Mouse (Mus musculus) brown adipose tissue, adult 24 weeks (tissue): Measurements from ENCODE around the gene Pigt. TPM values are rescaled to one million over a fixed set of nuclear protein-coding genes. Genes with fewer than 3 reads are reported as not detected.

Experiments used
- H3K27ac ChIP-seq: fragments of 200-500 bp; replicated peaks from 2 replicates; pipeline ENCODE4 v1.5.1; 2012; ENCODE audit warnings: low read depth, mild to moderate bottlenecking, low read length
- H3K4me1 ChIP-seq: fragments of 200-500 bp; 2 replicates; pipeline ENCODE4 v1.6.1; 2012; ENCODE audit warnings: low read length, mixed read lengths; ENCODE audit not compliant: control insufficient read depth, insufficient read depth, insufficient read length
- H3K4me3 ChIP-seq: fragments of 200-500 bp; 2 replicates; pipeline ENCODE4 v1.5.1; 2012; ENCODE audit warnings: low read depth, mild to moderate bottlenecking, low read length, moderate library complexity; ENCODE audit not compliant: insufficient read depth
- polyA plus RNA-seq: library from polyadenylated mRNA; stranded (reverse); fragments of >200 nt; gene quantifications from 2 replicates; pipeline ENCODE4 v1.2.4, GENCODE M21; 2012; ENCODE audit not compliant: missing spikeins, insufficient read depth, insufficient read length

The Pigt gene
- polyA plus RNA-seq, 1 experiment = 21.6 TPM

DNA sequence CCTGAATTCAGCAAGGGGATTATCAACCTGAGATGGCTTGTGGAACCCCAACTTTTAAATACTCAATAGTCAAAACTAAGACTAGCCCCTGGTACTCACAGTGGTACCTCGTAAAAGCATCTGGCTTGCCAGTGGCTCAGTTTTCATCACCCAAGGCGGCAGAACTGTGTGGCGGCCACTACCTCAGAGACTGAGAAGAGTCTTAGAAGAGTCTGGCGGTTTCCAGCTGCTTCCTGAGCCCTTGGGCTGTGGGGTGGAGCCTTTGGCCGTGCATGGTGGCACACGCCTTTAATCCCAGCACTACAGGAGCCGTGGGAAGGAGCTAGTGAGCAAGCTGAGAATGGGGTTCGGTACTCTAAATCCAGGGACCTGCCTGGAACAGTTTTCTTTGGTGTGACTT is 25.0 kb downstream of the Pigt start:
- H3K4me3 ChIP-seq = no peak overlapping the region
- H3K27ac ChIP-seq = no peak overlapping the region
- no peaks in the 10 kb centered on the region for H3K4me1 ChIP-seq

DNA sequence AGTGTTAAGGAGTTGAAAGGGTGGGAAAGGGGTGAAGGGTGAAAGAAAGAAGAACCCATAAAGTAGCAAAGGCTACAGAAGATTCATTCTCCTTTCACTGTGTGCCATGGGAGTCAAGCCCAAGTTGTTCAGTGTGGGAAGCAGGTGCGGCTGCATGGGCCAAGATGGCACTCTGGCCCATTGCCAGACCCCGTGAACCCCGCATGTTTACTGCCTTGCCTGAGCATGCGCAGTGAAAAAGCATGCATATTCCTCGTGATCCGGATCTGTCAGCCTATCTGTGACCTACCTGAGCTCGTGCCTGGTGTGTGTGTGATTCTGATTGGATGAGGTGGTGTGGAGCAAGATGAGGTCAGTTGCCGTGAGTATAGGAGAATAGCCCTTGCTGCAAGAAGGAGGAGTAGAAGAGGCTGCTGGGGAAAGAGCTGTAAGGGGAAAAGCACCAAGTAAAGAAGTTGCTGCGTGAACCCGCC is 26.0 kb downstream of the Pigt start:
- Histone ChIP-seq H3K27ac (no peak overlapping the region), H3K4me1 (no peaks in the 10 kb centered on the region), H3K4me3 (no peak overlapping the region)

DNA sequence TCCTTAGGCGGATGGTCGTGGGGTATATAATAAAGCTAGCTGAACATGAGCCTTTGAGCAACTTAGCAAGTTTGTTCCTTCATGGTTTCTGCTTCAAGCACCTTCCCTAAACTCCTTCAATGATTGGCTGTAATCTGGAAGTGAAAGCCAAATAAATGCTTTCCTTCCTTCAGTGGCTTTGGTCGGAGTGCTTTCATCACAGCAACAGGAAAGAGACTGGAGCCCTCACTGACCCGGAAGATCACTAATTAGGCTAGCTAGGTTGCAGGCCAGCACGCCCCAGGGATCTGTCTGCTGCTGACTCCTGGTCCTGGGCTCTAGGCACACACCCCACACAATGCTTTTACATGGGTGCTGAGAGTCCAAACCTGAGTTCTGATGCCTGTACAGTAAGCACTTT is 31.2 kb downstream of the Pigt start:
- Histone ChIP-seq H3K4me1 (no peaks in the 10 kb centered on the region), H3K4me3 (no peak overlapping the region), H3K27ac (no peak overlapping the region)

DNA sequence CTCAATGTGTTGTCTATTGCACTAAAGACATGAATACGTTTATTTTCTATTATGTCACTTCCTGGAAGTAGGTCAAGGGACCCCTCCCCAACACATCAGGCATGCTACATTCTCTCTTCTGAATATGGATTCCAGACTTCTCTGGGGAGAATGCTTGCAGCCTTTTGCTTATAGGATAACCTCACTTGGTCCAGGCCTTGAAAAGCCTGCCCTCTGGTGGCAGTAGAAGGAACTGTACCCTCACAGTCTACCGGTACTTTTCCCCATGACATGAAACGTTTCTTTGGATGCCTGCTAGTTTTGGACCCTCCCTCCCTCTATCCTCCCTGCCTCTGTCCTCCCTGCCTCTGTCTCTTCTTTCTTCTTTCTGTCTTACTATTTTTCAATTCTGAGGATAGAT is 33.8 kb downstream of the Pigt start:
- H3K4me3 ChIP-seq = no peak overlapping the region
- H3K4me1 ChIP-seq = no peaks in the 10 kb centered on the region
- no peak overlapping the region for H3K27ac ChIP-seq

DNA sequence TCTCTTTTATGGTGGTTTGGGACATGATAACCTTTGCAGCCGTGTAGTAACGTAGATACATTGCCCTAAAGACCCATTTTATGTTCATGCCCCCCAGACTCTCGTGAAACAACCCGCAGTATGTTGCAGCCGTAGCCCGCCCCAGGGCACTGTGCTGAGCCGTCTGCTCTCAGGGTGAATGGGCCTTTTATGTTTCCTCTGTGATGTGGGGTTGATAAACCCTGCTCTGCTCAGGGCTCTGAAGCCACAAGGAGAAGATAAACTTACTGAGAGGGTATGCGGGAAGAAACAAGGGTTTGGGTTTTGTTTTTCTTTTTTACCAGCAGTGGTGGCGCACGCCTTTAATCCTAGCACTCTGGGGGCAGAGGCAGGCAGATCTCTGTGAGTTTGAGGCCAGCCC is 37.0 kb downstream of the Pigt start:
- H3K4me3 ChIP-seq = no peak overlapping the region
- no peaks in the 10 kb centered on the region for H3K4me1 ChIP-seq
- no peak overlapping the region for H3K27ac ChIP-seq

DNA sequence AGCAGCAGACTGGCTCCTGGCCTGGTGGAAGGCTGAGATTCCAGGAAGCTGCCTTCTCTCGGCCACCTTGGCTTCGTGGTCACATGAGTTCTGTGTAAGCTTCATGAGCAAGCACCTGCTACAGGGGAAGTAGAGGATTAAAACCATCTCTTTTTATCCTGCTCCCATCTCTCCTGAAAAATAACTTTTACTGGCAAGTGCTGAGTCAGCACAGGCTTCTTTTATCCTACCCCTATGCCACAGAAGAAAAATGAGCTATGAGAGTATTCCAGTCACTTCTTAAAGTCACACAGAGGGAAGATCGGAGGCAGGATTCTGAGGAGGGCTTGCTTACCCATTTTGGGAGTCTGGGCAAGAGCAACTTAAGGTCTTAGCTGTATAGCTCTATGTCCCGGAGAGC is 39.7 kb downstream of the Pigt start:
- H3K4me3 ChIP-seq = no peak overlapping the region
- no peak overlapping the region for H3K27ac ChIP-seq
- no peaks in the 10 kb centered on the region for H3K4me1 ChIP-seq

DNA sequence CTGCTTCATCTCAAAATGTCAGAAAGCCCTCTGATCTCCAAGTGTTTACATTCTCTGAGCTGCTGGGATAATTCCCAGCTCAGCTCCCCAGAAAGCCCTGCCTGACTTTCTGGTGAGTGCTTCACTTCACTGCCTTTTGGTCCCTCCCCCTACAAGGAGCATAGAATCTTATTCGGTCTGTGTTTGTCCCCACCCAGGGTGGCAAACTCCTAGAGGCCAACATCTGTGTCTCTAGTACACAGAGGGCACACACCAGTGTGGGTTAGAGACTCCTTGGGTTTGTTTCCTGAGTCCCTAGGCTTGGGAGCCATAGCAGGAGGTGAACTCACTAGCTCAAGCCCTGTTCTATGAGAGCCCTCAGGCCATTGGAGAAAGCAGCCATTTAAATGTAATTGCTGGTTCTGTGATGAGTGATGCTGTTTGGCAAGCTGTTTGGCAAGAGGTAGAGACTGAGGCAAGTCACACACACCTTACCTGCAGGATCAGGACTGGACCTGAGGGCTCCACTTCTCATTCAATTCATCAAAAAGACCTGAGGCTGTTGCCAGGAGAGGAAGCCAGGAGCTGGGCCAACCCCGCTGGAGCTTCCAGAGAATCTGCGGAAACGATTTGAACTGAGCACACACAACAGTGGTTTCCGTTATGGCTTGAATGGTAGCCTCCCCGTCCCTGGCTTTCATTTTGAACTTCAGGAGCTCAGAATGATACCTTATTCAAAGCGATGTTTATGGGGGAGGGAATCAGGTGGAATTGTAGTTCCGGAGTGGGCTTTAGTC is 43.5 kb downstream of the Pigt start:
- no peak overlapping the region for H3K4me3 ChIP-seq
- H3K27ac ChIP-seq = no peak overlapping the region
- no peaks in the 10 kb centered on the region for H3K4me1 ChIP-seq

DNA sequence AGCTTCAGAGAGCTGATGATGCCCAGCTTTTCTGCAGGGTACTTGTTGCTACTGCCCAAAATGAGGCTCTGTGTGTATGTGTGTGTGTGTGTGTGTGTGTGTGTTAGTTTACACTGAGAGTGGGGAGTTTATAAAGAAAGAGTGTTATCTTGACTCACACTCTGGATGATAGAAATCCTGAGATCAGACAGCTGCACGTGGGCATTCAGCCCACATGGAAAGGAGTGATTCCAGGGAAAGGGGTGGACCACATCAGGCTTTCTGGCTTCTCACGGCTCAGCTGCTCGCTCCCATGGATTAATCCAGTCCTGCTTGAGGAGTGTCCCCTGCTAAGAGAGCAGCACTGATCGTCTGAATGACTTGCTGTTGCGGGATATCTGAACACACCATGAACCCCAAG is 44.8 kb downstream of the Pigt start:
- no peaks in the 10 kb centered on the region for H3K4me1 ChIP-seq
- no peak overlapping the region for H3K4me3 ChIP-seq
- H3K27ac ChIP-seq = no peak overlapping the region

DNA sequence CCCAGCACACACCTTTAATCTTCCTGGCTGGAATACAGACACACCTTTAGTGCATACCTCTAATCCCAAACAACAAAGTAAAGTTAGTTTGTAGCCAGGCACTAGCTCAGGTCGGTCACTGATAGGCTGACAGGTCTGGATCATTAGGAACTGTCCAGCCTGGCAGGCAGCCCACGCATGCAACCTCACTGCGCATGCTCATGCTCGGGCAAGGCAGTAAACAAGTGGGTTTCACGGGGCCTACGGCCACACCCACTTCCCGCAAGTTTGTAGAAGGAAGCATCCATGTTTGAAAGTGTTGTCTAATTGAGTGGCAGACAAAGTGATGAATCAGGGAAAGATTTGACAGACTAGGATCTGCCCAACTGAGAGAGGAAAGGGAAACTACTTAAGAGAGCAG is 45.3 kb downstream of the Pigt start:
- H3K4me1 ChIP-seq = no peaks in the 10 kb centered on the region
- H3K4me3 ChIP-seq = no peak overlapping the region
- H3K27ac ChIP-seq = no peak overlapping the region

DNA sequence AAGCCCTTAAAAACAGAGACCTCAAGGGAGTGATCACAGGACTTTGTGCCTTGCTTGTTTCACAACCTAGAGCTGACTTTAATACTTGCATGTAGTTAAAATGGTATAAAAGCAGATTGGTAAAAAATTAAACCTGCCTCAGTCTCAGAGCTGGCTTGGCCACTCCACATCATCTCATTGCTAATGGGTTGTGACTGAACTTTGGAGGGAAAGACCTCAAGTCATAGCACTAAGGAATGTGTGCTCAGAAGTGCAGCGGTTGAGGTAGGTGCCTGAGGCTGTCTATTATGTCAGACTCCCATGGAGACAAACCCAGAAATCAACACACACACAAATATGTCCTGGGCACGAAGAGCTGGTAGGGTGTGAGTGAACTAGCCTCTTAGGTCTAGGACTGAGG is 46.4 kb downstream of the Pigt start:
- H3K4me3 ChIP-seq = no peak overlapping the region
- H3K27ac ChIP-seq = no peak overlapping the region
- no peaks in the 10 kb centered on the region for H3K4me1 ChIP-seq

DNA sequence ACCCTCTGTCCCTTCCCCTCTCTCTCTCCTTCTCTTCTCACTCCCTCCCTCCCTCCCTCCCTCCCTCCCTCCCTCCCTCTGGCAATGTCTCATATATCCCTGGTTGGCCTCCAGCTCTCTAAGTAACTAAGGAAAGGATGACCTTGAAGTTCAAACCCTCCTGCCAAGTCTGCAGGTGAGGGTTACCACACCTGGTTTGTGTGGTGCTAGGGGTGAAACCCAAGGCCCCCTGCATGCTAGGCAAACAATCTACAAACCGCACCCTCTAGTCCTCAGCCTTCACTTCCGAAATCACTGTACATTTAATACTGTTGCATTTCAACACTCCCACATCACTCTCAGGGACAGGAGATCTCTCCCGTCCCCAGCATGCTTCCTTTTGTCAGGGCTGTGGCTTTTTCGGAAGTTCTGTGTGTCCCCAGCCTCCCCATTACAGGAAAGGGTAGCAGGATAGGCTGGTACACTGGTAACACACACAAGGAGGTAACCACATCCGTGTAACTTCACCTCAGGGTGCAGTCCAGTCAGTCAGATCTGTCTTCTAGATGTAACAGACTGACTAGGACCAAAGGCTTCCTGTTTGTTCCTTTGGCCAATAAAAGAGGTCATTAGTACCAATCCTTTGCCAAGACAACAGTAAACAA is 47.3 kb downstream of the Pigt start:
- Histone ChIP-seq H3K4me1 (no peaks in the 10 kb centered on the region), H3K27ac (no peak overlapping the region), H3K4me3 (no peak overlapping the region)

DNA sequence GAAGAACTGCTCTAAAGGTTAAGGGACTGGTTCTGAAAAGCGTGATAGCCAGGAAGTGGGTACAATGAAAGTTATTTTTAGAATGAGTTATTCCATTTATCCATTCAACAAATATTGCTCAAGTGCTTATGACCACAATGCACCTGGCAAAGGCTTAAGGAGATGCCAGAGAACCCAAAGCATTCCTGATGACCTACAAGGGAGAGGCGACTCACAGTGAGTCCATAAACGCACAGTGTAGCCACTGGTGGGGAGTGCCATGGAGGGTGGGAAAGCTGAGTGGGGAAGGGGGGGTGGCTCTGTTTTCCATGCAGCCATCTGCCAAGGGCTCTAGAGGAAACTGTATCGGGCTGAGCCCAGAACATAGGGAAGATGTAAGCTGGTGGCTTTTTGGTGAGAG is 52.0 kb downstream of the Pigt start:
- Histone ChIP-seq H3K27ac (no peak overlapping the region), H3K4me1 (no peaks in the 10 kb centered on the region), H3K4me3 (no peak overlapping the region)

DNA sequence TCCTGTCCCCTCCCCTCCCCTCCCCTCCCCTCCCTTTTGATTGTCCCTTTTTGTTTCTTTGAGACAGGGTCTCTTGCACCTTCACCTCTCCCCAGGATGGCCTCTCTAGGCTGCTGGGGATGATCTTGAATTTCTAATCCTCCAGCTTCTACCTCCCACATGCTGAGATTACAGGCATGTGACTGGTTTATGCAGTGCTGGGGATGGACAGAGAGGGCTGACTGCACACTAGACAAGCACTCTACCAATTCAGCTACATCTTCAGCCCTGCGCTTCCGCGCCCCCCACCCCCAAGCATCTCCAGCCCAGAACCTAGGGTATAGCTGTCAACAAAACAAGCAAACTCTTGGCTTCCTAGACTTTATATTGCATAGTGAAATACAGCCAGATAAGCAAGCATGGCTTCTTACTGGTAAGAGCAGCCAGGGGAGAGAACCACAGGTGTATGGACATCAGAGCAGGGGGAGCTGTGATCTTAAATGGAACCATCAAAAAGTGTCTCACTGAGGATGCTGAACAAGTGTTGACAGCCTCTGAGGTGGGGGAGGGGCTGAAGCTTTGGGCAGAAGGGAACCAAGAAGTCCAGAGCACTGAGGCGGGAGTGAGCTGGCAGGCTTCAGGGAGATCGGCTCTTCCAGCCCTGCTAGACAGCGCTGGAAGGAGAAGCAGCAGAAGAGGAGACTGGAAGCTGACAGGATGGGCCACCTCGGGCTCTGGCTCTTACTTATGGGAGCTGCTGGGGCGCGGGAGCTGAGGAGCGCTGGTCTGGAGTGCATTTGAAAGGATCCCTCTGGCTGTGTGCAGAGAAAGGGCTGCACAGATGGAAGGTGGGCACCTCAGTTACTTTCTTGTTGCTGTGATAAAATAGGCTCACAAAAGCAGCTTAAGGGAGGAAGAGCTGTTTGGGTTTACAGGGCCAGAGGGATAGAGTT is 52.9 kb downstream of the Pigt start:
- no peak overlapping the region for H3K27ac ChIP-seq
- no peak overlapping the region for H3K4me3 ChIP-seq
- H3K4me1 ChIP-seq = no peaks in the 10 kb centered on the region

DNA sequence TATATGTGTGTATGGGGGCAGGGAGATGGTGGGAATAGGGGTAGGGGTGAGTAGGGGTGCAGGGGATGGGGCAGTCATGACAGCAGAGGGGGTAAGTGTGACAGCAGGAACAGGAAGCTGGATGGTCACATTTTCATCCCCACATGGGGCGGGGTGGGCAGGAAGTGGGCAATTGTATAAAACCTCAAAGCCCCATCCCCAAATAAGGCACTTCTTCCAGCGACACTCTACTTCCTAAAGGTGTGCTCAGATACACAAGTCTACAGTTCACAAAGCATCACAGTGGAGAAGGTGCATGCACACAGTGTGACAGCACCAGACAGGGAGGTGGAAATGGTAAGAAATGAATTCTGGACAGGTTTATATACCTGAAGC is 53.6 kb downstream of the Pigt start:
- no peaks in the 10 kb centered on the region for H3K4me1 ChIP-seq
- no peak overlapping the region for H3K4me3 ChIP-seq
- H3K27ac ChIP-seq = no peak overlapping the region

DNA sequence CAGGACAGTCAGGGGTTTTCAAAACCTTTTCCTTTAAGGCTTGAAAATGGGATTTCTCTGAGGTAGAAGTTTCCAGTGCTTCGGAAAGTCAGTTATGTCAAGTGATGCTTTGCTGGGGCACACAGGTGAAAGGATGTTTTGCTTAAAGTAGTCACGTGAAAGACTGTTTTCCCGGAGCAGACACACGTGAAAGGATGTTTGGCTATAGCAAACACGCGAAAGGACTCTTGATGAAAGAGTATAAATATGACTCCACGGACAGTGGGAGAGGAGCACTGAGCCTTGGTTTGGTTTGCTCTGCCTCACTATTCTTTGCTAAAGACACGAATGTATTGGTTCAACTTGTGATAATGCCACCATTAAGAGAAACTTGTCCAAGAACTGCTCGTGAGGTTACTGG is 54.2 kb downstream of the Pigt start:
- no peak overlapping the region for H3K4me3 ChIP-seq
- H3K4me1 ChIP-seq = no peaks in the 10 kb centered on the region
- no peak overlapping the region for H3K27ac ChIP-seq
